Mouse (Mus musculus) thymus, adult 2 months (tissue): ENCODE measurements around the gene Gpr162.

Experiments
- CTCF ChIP-seq: fragments of 200-500 bp; IDR thresholded peaks from 2 replicates; pipeline ENCODE4 v1.5.1; 2012; ENCODE audit warnings: mild to moderate bottlenecking, control low read depth, low read length, moderate library complexity, borderline replicate concordance; ENCODE audit not compliant: control insufficient read depth, poor library complexity, insufficient read depth; ENCODE audit errors: extremely low read depth
- POLR2A ChIP-seq: fragments of 200-500 bp; IDR thresholded peaks from 2 replicates; pipeline ENCODE4 v1.6.1; 2012; ENCODE audit warnings: mild to moderate bottlenecking, low read length, control low read depth, moderate library complexity; ENCODE audit not compliant: control insufficient read depth, poor library complexity, insufficient read depth; ENCODE audit errors: extremely low read depth

GRCm38 (mm10) chr6:124865766-124866362 is 2.1 kb upstream of the Gpr162 start:
- TF ChIP-seq CTCF (no peak), POLR2A (no peak)
